Mouse (Mus musculus) heart, postnatal 14 days (tissue): ENCODE measurements around the gene Dennd4a. TPM values are rescaled to one million over a fixed set of nuclear protein-coding genes. Genes with fewer than 3 reads are reported as not detected.

Experiments used
- DNase-seq, 2 experiments: peaks; one replicate each; pipeline ENCODE4 v3.0.0; 2021 to 2022
- intact Hi-C: fragments of 180-260 bp; cut with DNase I; formaldehyde crosslinking; loops from one replicate; pipeline ENCODE4 v1.15.1; 2025
- long read RNA-seq, 2 experiments: library from polyadenylated mRNA; stranded (forward); transcript quantifications; one replicate each; pipeline ENCODE4 v2.0.0; 2021
- total RNA-seq, 2 experiments: library from RNA; stranded (reverse); gene quantifications; 2 replicates each; pipeline ENCODE4 v1.2.3; 2021

Gene Dennd4a
- 10 to 100 TPM; 10.6 to 12.6 TPM for total RNA-seq
- long read RNA-seq, experiment 1, partial matches to known transcripts: 0 of 2 reads
- long read RNA-seq, experiment 1, other reads (novel, unspliced or antisense): 2 of 2 reads
- long read RNA-seq, experiment 2, full-length matches to known transcripts: 1 of 2 reads
- long read RNA-seq, experiment 2, partial matches to known transcripts: 0 of 2 reads
- long read RNA-seq, experiment 2, other reads (novel, unspliced or antisense): 1 of 2 reads

DNA sequence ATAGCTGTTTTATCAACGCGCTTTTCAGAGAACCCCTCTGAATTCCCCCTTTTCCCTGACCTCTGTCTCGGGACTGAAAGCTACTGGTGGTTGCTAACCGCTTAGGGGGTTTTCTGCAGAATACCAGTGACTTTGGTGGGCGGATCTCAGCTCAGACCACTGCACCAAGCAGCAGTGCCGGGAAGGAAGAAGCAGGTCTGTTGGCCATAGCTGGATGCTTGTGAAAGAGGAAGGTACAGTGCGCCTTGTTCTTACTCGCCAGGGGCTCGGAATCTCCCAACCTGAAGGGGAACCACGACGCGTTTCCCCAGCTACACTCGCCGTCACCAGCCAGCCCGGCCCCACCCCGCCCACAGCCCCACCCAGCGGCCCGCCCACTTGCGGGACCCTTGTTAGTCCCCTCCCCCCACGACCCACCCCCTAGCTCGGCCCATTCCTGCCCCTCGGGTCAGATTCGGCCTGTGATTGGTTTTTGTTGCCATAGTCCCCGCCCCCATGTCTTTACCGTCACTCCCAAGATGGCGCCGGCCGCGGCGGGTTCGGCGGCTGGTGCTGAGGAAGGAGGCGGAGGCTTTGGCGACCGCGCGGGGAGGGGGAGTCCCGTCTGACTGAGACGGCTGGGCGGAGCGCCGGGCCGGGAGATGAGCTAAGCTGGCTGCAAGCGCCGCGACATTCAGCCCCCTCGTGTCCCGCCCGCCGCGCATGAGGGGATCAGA lies at the start of gene Dennd4a:
Gene Dennd4a, plus strand, starts transcription at position 519 of the 716 bp plus-strand sequence.
- DNase-seq: peak; percentile 98 to 99
- intact Hi-C loops: loop anchor here (5.0 kb wide), 2 partner anchors 34 to 74 kb away; partner anchors contain the start of gene Rab11a

GRCm38 (mm10) chr9:64764824-64765223 lies 46.3 kb upstream of the Dennd4a start:
- DNase-seq: no peak
- intact Hi-C loops: no loop called here

DNA sequence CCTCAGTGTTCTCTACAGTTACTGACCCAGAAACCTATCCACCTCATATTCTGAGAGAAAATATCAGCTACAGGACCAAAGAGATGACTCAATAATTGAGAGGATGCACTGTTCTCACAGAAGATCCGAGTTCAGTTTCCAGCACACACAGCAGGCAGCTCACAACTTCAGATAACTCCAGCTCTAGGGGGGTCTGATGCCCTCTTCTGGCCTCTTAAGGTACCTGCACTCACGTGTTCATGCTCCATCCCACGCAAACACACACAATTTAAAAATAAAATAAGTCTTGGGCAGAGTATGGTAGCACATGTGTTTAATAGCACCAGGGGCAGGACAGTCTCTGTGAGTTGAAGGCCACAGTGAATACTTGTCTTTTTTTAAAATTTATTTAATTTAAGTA lies 45.0 kb upstream of the Dennd4a start:
- DNase-seq: no peak
- intact Hi-C loops: no loop called here

- intact Hi-C loops: no loop called here
These were observed 43.3 kb upstream of the Dennd4a start for GRCm38 (mm10) chr9:64767796-64768195.

DNA sequence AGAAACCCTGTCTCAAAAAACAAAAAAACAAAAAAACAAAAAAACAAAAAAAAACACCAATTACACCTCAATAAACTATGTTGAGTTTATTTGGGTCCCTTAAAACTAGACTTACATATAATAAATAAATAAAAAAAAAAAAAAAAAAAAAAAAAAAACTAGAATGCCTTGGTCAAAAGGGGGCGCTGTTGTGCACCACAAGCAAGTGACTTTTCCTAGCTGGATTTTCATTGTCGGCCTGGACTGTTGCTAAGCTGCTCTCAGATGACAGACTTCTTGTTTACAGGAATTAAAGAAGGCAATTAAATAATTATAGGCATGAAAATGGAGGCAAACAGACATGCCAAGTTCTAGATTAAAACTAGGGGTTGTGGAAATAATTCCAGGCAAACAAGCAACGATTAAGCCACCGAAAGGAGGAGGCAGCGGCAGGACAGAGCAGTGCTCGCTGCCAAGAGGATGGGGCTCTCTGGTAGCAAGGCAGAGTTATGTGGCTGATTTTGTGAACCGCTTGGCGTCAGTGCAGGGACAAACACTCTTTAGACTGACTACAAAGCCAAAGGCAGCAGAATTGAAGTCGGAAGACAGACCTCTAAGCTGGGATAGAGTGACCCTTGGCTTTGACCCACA lies 42.0 kb upstream of the Dennd4a start:
- peak; percentile 55 to 65 for DNase-seq
- intact Hi-C loops: no loop called here

More at GRCm38 (mm10) chr9:64767796-64768195, 43.3 kb upstream of the Dennd4a start:
- DNase-seq: no peak

GRCm38 (mm10) chr9:64769911-64770310 lies 41.2 kb upstream of the Dennd4a start:
- DNase-seq: no peak
- intact Hi-C loops: loop anchor here (5.0 kb wide), 1 partner anchor 423 kb away; no protein-coding TSS in a partner anchor

DNA sequence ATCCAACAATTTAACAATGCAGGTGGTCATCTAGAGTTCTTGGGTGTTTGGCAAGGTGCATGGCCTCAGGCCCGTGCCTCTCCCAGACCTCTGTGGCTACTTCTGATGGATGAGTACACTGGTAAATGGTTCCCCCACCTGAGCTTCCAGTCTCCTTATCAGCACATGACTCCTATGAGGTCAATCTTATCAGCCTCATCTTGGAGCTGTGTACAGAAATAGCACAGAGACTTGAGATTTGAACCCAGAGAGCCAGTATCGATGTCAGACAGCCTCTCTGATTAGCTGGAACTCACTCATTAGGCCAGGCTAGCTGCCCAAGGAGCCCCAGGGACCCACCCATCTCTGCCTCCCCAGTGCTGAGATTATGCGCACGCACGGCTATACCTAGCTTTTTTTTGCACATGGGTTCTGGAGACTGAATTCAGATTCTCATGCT lies 40.7 kb upstream of the Dennd4a start:
- no peak for DNase-seq
- intact Hi-C loops: loop anchor here (5.0 kb wide), 1 partner anchor 423 kb away; no protein-coding TSS in a partner anchor

GRCm38 (mm10) chr9:64771236-64771635 lies 39.9 kb upstream of the Dennd4a start:
- DNase-seq: peak; percentile 54 to 61
- intact Hi-C loops: loop anchor here (5.0 kb wide), 1 partner anchor 424 kb away; no protein-coding TSS in a partner anchor

- intact Hi-C loops: loop anchor here (5.0 kb wide), 1 partner anchor 426 kb away; no protein-coding TSS in a partner anchor
- no peak for DNase-seq
These were observed 37.9 kb upstream of the Dennd4a start for GRCm38 (mm10) chr9:64773254-64773653.

DNA sequence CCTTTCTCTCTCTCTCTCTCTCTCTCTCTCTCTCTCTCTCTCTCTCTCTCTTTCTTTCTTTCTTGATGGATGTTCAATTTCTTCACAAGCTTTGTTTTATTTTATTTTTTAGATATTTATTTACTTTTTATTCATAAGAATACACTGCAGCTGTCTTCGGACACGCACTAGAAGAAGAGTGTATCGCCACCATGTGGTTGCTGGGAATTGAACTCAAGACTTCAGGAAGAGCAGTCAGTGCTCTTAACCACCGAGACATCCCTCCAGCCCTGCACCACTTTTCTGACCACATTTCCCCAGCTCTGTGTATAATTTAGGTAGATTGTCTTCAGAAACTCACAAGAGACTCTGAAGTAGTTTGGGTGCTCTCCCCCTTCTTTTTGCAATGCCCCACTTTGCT lies 37.2 kb upstream of the Dennd4a start:
- intact Hi-C loops: loop anchor here (5.0 kb wide), 1 partner anchor 427 kb away; no protein-coding TSS in a partner anchor
- no peak for DNase-seq

- intact Hi-C loops: loop anchor here (5.0 kb wide), 1 partner anchor 427 kb away; no protein-coding TSS in a partner anchor
- DNase-seq: peak; percentile 16 to 20
These were observed 36.7 kb upstream of the Dennd4a start for GRCm38 (mm10) chr9:64774411-64774811.

DNA sequence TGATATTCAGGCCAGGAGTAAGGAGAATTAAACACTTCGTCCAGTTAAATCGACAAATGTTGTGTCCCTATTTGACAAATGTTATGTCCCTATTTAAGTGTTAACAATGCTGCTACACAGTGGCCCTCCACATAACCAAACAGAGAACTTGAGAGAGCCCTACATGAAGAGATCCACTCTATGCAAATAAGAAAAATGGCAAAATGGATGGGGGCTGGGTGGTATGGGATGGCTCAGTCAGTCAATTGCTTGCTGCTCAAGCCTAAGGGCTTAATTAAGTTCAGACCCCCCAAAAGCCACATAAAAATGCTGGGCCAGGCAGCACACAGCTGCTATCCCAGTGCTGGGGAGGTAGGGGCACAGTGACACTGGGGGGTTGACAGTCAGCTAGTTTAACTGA lies 36.3 kb upstream of the Dennd4a start:
- intact Hi-C loops: loop anchor here (5.0 kb wide), 2 partner anchors 37 to 428 kb away; partner anchors contain the start of gene Dennd4a

GRCm38 (mm10) chr9:64775491-64775890 lies 35.6 kb upstream of the Dennd4a start:
- intact Hi-C loops: loop anchor here (5.0 kb wide), 1 partner anchor 37 kb away; the partner anchor contains the start of gene Dennd4a

More for the DNA sequence above, 36.3 kb upstream of the Dennd4a start:
- no peak for DNase-seq

GRCm38 (mm10) chr9:64777441-64777987 lies 33.6 kb upstream of the Dennd4a start:
- intact Hi-C loops: loop anchor here (5.0 kb wide), 1 partner anchor 35 kb away; the partner anchor contains the start of gene Dennd4a
- no peak for DNase-seq

More at GRCm38 (mm10) chr9:64775491-64775890, 35.6 kb upstream of the Dennd4a start:
- DNase-seq: no peak

DNA sequence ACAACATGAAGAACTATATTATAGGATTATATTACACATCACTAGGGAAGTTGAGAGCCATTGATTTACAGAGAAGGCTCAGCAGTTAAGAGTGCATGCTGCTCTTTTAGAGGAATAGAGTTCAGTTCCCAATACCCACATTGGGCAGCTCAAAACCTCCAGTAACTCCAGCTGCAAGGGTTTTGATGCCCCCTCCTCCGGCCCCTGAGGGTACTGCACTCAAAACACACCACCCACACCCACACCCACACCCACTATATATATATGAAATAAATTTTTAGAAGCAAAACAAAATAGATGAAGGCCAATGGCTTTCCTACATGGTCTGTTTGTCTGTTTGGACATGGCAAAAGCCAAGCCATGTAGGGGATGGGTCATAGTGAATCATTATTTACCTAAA lies 33.0 kb upstream of the Dennd4a start:
- intact Hi-C loops: loop anchor here (2.0 to 5.0 kb wide), 3 partner anchors 34 to 183 kb away; partner anchors contain the start of genes Dennd4a and Ints14
- DNase-seq: no peak

GRCm38 (mm10) chr9:64779628-64780027 lies 31.5 kb upstream of the Dennd4a start:
- DNase-seq: no peak
- intact Hi-C loops: loop anchor here (2.0 to 5.0 kb wide), 5 partner anchors 33 to 181 kb away; partner anchors contain the start of genes Dennd4a and Ints14

DNA sequence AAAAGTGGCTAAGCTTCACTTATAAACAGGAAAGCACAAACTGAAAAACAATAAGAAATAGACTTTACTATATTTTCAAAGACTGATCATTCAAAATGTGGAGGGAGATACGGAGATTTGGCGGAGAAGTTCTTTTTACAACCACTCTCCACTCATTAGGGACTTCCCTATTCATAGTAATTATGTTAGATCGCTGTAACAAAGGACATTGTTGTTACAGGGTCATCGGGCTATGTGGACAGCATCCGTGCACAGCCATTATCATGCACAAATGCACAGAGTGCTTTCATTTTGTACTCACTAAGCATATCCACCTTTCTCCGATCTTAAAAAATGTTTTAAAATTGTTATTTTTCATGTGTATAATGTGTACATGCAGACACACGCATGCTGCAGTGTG lies 27.6 kb upstream of the Dennd4a start:
- intact Hi-C loops: loop anchor here (5.0 kb wide), 1 partner anchor 79 kb away; no protein-coding TSS in a partner anchor
- no peak for DNase-seq

DNA sequence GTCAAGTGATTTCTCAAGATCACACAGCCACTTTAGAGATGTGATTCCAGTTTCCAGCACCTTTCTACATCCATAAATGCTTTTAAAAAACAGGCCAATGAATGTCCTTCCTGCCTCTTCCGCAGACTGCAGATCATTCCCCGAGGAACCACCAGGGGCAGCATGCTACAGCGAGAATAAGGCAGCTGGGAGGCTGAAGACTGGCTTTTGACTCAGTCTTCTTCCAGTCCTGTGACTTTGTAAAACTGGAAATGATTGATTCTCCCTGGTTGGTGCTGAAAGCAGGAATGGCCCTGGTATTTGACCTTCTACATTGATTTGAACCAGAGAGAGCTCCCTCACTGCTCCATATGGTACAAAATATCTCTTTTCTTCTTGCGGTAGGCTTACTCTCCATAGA lies 26.3 kb upstream of the Dennd4a start:
- intact Hi-C loops: loop anchor here (5.0 kb wide), 1 partner anchor 77 kb away; no protein-coding TSS in a partner anchor
- DNase-seq: peak; percentile 68 to 78

- intact Hi-C loops: no loop called here
- DNase-seq: no peak
These were observed 24.8 kb upstream of the Dennd4a start for GRCm38 (mm10) chr9:64786216-64786905.
